Mouse (Mus musculus) kidney, adult 11 months (tissue): Measurements from ENCODE around the gene Abca12.

ENCODE experiments used
- DNase-seq: peaks from one replicate; pipeline ENCODE4 v3.0.0; 2022

The Abca12 gene

GRCm38 (mm10) chr1:71330349-71330748 is 84.4 kb downstream of the Abca12 start:
- no peak for DNase-seq

- no peak for DNase-seq
Observed at GRCm38 (mm10) chr1:71312171-71312570, 102.5 kb downstream of the Abca12 start.

GRCm38 (mm10) chr1:71310614-71311013 is 104.1 kb downstream of the Abca12 start:
- no peak for DNase-seq

GRCm38 (mm10) chr1:71307362-71307761 is 107.3 kb downstream of the Abca12 start:
- no peak for DNase-seq

DNA sequence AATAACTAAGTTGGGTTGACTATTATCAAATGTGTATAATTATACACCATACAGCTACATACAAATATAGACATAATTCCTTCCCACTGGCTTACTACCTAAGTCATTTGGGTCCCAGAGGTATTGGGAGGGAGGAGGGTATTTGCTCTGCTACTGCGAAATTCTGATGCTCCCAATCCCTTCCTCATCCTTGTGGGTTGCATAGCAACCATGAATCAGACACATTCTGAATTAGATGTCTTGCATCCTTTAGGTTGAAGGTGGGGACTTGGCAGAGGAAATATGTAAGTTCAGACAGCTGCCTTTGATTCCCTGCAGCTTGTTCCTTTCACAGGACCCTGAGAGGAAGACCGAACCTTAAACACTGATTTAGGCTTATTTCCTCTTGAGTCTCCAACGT is 108.5 kb downstream of the Abca12 start:
- no peak for DNase-seq

DNA sequence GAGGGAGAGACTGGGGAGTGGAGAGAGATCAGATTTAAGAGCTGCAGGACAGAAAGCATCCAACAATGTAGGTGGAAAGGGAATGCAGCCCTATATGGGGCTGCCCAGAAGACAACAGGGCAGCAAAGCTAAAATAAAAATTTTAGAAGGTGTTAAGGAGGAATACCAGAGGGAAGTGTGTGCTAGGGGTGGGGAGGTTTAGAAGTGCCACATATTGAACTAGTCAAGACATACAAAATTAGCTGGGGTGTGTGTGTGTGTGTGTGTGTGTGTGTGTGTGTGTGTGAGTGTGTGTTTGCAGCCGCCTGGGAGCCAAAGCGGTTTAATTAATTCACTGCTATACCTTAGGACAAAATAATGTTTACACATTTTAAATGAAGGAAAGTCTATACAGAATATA is 110.1 kb downstream of the Abca12 start:
- DNase-seq: no peak

DNA sequence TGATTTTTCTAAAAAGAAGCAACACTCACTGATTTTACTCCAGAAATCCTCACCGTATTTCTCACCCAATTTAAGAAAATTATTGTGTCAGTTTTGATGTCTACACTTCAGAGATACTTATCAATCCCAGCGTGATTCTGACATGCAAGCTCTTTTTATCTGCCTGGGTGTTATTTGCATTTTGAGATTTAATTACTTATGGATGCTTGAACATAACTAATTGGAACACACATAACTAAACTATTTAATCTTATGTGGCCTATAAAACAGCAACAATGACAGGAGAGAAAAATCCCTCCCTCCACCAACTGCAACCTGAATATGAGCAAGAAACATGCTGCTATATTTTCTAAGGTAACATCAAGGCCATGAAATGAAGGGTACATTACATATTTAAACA is 117.7 kb downstream of the Abca12 start:
- DNase-seq: no peak

- DNase-seq: no peak
Observed at GRCm38 (mm10) chr1:71296585-71296984, 118.1 kb downstream of the Abca12 start.

DNA sequence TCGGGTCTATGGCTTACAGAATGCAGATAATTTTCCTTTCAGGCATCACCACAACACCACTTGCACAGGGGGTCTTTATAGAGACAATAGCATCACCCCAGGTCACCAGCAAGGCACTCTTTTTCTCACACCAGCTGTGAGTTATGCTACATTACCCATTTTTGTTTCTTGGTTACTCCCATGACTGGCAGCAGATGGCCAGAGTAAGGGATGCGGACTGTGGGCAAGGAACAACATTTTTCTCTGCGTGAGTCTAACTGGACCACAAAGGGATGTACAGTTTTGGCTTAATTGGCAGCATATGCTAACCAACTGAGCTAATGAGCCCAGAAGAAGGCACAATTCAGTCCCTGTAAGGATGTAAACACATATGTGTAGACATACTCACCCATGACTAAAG is 122.8 kb downstream of the Abca12 start:
- no peak for DNase-seq

DNA sequence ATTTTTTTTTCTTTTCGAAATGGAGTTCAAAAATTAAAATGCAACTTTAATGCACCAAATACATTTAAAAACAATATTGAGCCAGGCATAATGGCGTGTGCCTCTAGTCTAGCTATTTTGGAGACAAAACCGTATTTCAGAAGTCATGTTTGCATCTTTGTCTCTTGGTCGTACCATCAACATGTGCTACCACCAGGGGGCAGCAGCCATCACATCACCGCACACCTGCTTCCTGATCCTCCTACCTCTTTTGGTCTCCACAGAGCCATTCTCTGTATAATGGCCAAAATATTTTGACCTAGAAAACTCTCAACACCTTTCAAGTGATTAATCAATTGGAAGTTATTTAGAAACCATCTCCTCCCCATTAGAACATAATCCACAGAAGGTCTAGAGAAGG is 125.2 kb downstream of the Abca12 start:
- peak; percentile 17 for DNase-seq

- no peak for DNase-seq
Observed at GRCm38 (mm10) chr1:71276940-71277339, 137.8 kb downstream of the Abca12 start.

- no peak for DNase-seq
Observed at GRCm38 (mm10) chr1:71272550-71272949, 142.2 kb downstream of the Abca12 start.

- no peak for DNase-seq
Observed at GRCm38 (mm10) chr1:71272077-71272476, 142.6 kb downstream of the Abca12 start.

GRCm38 (mm10) chr1:71270083-71270482 is 144.6 kb downstream of the Abca12 start:
- DNase-seq: no peak

DNA sequence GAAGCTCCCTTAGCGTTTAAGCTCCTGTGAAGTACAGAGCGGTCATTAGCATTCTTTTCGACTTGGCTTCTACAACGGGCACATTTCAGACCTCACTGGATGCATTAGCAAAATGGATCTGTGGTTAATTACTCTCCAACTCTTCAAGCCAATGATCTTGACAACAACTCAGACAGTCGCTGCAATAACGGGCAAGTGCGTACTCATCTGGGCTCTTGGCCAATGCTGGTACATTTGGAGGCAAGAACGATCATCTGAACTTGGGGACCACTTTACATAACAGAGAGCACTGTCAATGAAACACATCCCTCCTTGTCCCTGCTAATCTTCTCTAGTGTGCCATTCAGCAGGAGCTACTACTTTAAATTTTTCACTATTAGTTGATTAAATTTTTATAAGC is 148.1 kb downstream of the Abca12 start:
- no peak for DNase-seq

GRCm38 (mm10) chr1:71263532-71263931 is 151.2 kb downstream of the Abca12 start:
- DNase-seq: no peak

DNA sequence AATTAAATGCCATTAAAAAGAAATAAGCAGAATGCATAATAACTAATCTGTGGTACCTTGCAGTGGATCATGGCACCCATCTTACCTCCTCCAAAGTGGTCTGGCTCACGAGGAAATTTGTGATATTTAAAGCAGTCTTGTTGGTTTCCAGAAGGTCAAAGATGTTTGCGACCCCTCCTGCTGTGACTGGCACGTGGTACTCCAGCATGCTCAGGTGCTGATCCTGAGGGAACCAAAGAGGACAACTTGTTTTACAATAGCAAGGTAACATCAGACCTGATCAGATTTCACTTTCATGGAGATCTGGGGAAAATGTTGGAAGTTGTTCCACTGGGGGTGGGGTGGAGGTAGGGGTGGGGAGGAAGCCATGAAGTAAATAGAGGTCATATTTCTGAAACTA is 170.1 kb downstream of the Abca12 start:
- no peak for DNase-seq

- no peak for DNase-seq
Observed at GRCm38 (mm10) chr1:71241396-71241795, 173.3 kb downstream of the Abca12 start.

- no peak for DNase-seq
Observed at GRCm38 (mm10) chr1:71239586-71239985, 175.1 kb downstream of the Abca12 start.

DNA sequence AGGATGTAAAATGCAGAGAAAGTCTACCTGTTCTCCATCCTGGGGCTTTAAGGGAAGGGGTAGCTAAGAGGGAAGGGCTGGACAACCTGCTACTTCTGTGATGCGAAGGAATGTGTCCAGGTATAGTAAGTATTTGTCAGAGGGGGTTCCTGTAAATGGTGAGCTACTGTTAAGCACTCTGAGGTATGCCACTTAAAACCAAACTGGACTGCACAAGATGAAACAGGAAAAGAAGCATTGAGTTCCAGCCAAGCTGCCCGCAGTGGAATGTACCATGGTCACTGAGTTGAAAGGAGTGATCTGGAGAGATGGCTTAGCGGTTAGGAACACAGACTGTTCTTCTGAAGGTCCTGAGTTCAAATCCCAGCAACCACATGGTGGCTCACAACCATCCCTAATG is 179.4 kb downstream of the Abca12 start:
- no peak for DNase-seq

- DNase-seq: peak; percentile 19
Observed at GRCm38 (mm10) chr1:71231211-71231610, 183.5 kb downstream of the Abca12 start.

DNA sequence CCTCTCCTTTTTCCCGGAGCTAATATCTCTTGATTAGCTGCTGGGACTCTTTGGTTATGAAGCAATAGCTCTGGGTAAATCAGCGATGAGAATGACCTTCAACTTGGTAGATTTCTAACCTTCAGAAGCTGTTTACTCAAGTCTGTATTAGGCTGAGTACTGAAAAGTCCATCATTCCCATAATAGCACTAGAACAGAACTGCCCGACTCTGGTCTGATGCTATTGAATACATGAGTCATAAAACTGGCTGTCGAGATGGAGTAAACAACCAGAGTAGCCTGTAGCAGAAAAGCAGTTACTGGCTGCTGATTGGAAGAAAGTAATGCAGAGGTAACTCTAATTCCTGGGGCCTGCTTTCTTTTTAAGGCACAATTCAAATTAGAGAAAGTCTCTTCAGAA is 211.1 kb downstream of the Abca12 start:
- DNase-seq: no peak

DNA sequence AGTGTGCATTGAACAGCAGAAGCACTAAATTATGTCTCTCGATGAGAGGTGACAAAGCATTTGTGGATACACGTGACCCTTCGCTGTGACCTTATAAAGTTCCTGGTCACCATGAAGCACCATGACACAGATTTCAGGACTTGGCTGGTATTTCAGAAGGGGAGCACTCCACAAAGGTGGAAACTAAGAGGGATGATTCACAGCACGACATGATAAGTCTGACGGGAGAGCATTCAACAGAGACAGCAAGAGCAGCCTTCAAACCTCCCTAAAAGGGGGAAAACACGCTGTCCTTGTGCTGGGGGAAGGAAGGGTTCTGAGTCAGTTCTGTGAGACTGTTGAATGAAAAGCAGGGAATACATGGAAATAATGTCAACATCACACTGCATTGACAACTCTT is 218.5 kb downstream of the Abca12 start:
- no peak for DNase-seq

DNA sequence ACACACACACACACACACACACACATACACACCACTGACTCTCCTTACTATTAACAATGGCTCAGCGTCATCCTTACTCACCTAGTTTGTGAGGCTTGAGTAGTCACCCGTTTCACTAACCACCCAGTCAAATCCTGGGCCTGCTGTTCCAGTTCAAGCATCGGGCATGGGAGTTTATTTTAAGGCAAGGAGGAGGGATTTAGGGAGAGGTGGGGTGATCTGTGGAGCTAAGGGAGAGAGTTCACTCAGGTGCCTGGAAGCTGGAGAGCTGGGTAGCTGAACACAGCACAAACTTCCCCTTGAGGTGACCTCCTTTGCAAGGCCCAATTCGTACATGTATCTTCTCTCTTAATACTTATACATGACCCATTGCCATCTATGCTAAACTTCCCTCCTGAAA is 219.4 kb downstream of the Abca12 start:
- no peak for DNase-seq

- no peak for DNase-seq
Observed at GRCm38 (mm10) chr1:71193931-71194330, 220.8 kb downstream of the Abca12 start.
